Mouse (Mus musculus) stomach, embryonic 16.5 days (tissue): ENCODE measurements around the gene Zdhhc16. TPM values are rescaled to one million over a fixed set of nuclear protein-coding genes. Genes with fewer than 3 reads are reported as not detected.
"Not testable (repeated sequence)": the region's sequence is repeated elsewhere in the genome, so short reads cannot be mapped to it uniquely, and the experiment has no call there.

Experiments used
- ATAC-seq: fragments of 200-750 bp; cut with Nextera tagmentation; 2 replicates; pipeline ENCODE4 v1.8.0; 2017; ENCODE audit warnings: moderate number of reproducible peaks, moderate TSS enrichment; ENCODE audit not compliant: insufficient read depth, low FRiP score
- H3K27ac ChIP-seq: fragments of 300-500 bp; sonication (generic); 2 replicates; pipeline ENCODE4 v1.5.1; 2014; ENCODE audit warnings: low read length
- H3K27me3 ChIP-seq: fragments of 300-500 bp; sonication (generic); 2 replicates; pipeline ENCODE4 v1.6.1; 2014; ENCODE audit warnings: low read length, control low read depth, mixed read lengths; ENCODE audit not compliant: control insufficient read depth, insufficient read depth
- H3K36me3 ChIP-seq: fragments of 300-500 bp; sonication (generic); 2 replicates; pipeline ENCODE4 v1.6.1; 2014; ENCODE audit warnings: low read length; ENCODE audit not compliant: control insufficient read depth, insufficient read depth
- H3K4me1 ChIP-seq: fragments of 300-500 bp; sonication (generic); 2 replicates; pipeline ENCODE4 v1.6.1; 2014; ENCODE audit warnings: low read length, control low read depth, mixed read lengths; ENCODE audit not compliant: control insufficient read depth, insufficient read depth
- H3K4me2 ChIP-seq: fragments of 300-500 bp; sonication (generic); 2 replicates; pipeline ENCODE4 v1.6.1; 2014; ENCODE audit warnings: low read depth, low read length, mixed read lengths
- H3K4me3 ChIP-seq: fragments of 300-500 bp; sonication (generic); replicated peaks from 2 replicates; pipeline ENCODE4 v1.5.1; 2014; ENCODE audit warnings: mild to moderate bottlenecking, low read length
- H3K9ac ChIP-seq: fragments of 300-500 bp; sonication (generic); 2 replicates; pipeline ENCODE4 v1.6.1; 2014; ENCODE audit warnings: low read length
- H3K9me3 ChIP-seq: fragments of 300-500 bp; sonication (generic); replicated peaks from 2 replicates; pipeline ENCODE4 v1.6.1; 2016; ENCODE audit warnings: low read length, control low read depth; ENCODE audit not compliant: control insufficient read depth
- WGBS: fragments of 180-500 bp; shearing (Covaris S2); extraction: QIAGEN DNeasy Blood & Tissue Kit; methylation state at CpG from one replicate; pipeline ENCODE4 v1.1.7; 2014; 5-methylcytosine and 5-hydroxymethylcytosine counted together
- polyA plus RNA-seq: library from polyadenylated mRNA; unstranded; fragments of >200 nt; fragmentation: Nextera tagmentation; extraction: Ambion mirVana; gene quantifications from 2 replicates; pipeline ENCODE4 v1.2.1, GENCODE M21; 2015

The Zdhhc16 gene
- polyA plus RNA-seq, 1 experiment from 2014 or later, result 76.2 TPM

- H3K4me1 ChIP-seq, result peaks cover 24% of the 10 kb centered on the region
- peak; percentile 34 for ATAC-seq
- H3K27me3 ChIP-seq, result no peaks in the 10 kb centered on the region
- no peaks in the 10 kb centered on the region for H3K9me3 ChIP-seq
- H3K4me2 ChIP-seq, result peak overlapping the region; percentile 82
- H3K4me3 ChIP-seq, result peak overlapping the region; percentile 100
- peaks cover 13% of the 10 kb centered on the region; the same call in 1 of the 2 replicates for H3K36me3 ChIP-seq
- H3K9ac ChIP-seq, result peak overlapping the region; percentile 100
- peak overlapping the region; percentile 92 for H3K27ac ChIP-seq
- under 1% methylated on average over 53 of the region's 53 CpGs for WGBS
Observed at GRCm38 (mm10) chr19:41912121-41913080, 20.9 kb upstream of the Zdhhc16 start.

- H3K4me3 ChIP-seq, result peak overlapping the region; percentile 100
- H3K9me3 ChIP-seq, result no peaks in the 10 kb centered on the region
- peak overlapping the region; percentile 92; the same call in 1 of the 2 replicates for H3K27ac ChIP-seq
- no peak for ATAC-seq
- peaks cover 17% of the 10 kb centered on the region for H3K36me3 ChIP-seq
- H3K9ac ChIP-seq, result peak overlapping the region; percentile 100
- 43% methylated on average over 6 of the region's 6 CpGs for WGBS
- H3K4me1 ChIP-seq, result peaks cover 18% of the 10 kb centered on the region
- H3K4me2 ChIP-seq, result peak overlapping the region; percentile 82
- H3K27me3 ChIP-seq, result no peaks in the 10 kb centered on the region
Observed at GRCm38 (mm10) chr19:41913774-41914591, 19.3 kb upstream of the Zdhhc16 start.

GRCm38 (mm10) chr19:41914592-41914882 is 18.7 kb upstream of the Zdhhc16 start:
- not testable (repeated sequence) for H3K27ac ChIP-seq, ATAC-seq, H3K9me3 ChIP-seq, H3K27me3 ChIP-seq
- Histone ChIP-seq H3K4me3 (0 out of 2 replicates have a peak overlapping the region, but pooled peaks have one; percentile 100), H3K36me3 (peaks cover 23% of the 10 kb centered on the region), H3K4me1 (peaks cover 18% of the 10 kb centered on the region), H3K4me2 (peak overlapping the region; percentile 82), H3K9ac (peak overlapping the region; percentile 26; the same call in 1 of the 2 replicates)

GRCm38 (mm10) chr19:41915294-41915693 is 18.0 kb upstream of the Zdhhc16 start:
- no peak overlapping the region for H3K9ac ChIP-seq
- WGBS, result 91% methylated on average over 3 of the region's 3 CpGs
- ATAC-seq, result no peak
- H3K4me3 ChIP-seq, result no peak overlapping the region
- peaks cover 23% of the 10 kb centered on the region for H3K36me3 ChIP-seq
- H3K27me3 ChIP-seq, result no peaks in the 10 kb centered on the region
- H3K4me1 ChIP-seq, result peaks cover 18% of the 10 kb centered on the region
- no peak overlapping the region for H3K27ac ChIP-seq
- no peak overlapping the region for H3K4me2 ChIP-seq
- H3K9me3 ChIP-seq, result no peaks in the 10 kb centered on the region

GRCm38 (mm10) chr19:41916853-41917252 is 16.4 kb upstream of the Zdhhc16 start:
- peaks cover 18% of the 10 kb centered on the region for H3K4me1 ChIP-seq
- whole genome bisulfite sequencing, result 85% methylated on average over 4 of the region's 4 CpGs

GRCm38 (mm10) chr19:41919471-41919870 is 13.8 kb upstream of the Zdhhc16 start:
- ATAC-seq, result no peak
- no peak overlapping the region for H3K27ac ChIP-seq
- 0 out of 2 replicates have a peak, but pooled peaks cover 1% of the 10 kb centered on the region for H3K4me1 ChIP-seq
- H3K9me3 ChIP-seq, result no peaks in the 10 kb centered on the region
- H3K36me3 ChIP-seq, result peaks cover 27% of the 10 kb centered on the region
- WGBS, result 63% methylated on average over 4 of the region's 4 CpGs
- no peak overlapping the region for H3K4me2 ChIP-seq
- no peak overlapping the region for H3K4me3 ChIP-seq
- no peak overlapping the region for H3K9ac ChIP-seq
- no peaks in the 10 kb centered on the region for H3K27me3 ChIP-seq

More at GRCm38 (mm10) chr19:41916853-41917252, 16.4 kb upstream of the Zdhhc16 start:
- H3K9me3 ChIP-seq, result no peaks in the 10 kb centered on the region
- H3K9ac ChIP-seq, result no peak overlapping the region
- H3K4me3 ChIP-seq, result no peak overlapping the region
- H3K27ac ChIP-seq, result no peak overlapping the region
- peaks cover 23% of the 10 kb centered on the region for H3K36me3 ChIP-seq
- no peaks in the 10 kb centered on the region for H3K27me3 ChIP-seq
- ATAC-seq, result no peak
- no peak overlapping the region for H3K4me2 ChIP-seq

GRCm38 (mm10) chr19:41920412-41921067 is 12.7 kb upstream of the Zdhhc16 start:
- WGBS, result 66% methylated on average over 5 of the region's 5 CpGs
- peaks cover 27% of the 10 kb centered on the region for H3K36me3 ChIP-seq

GRCm38 (mm10) chr19:41932686-41933085 is 594 bp upstream of the Zdhhc16 start:
- Histone ChIP-seq H3K27me3 (no peaks in the 10 kb centered on the region), H3K4me3 (peak overlapping the region; percentile 96), H3K9ac (peak overlapping the region; percentile 87), H3K9me3 (no peaks in the 10 kb centered on the region), H3K4me1 (peaks cover 15% of the 10 kb centered on the region), H3K36me3 (no peaks in the 10 kb centered on the region), H3K27ac (peak overlapping the region; percentile 27; the same call in 1 of the 2 replicates), H3K4me2 (peak overlapping the region; percentile 87)
- ATAC-seq, result no peak
- WGBS, result under 1% methylated on average over 28 of the region's 28 CpGs

More at GRCm38 (mm10) chr19:41920412-41921067, 12.7 kb upstream of the Zdhhc16 start:
- H3K27ac ChIP-seq, result no peak overlapping the region
- no peaks in the 10 kb centered on the region for H3K4me1 ChIP-seq
- ATAC-seq, result no peak
- no peaks in the 10 kb centered on the region for H3K27me3 ChIP-seq
- H3K4me3 ChIP-seq, result no peak overlapping the region
- H3K4me2 ChIP-seq, result no peak overlapping the region
- H3K9ac ChIP-seq, result no peak overlapping the region
- no peaks in the 10 kb centered on the region for H3K9me3 ChIP-seq
